ENCODE assay signal across 18 mouse cellular contexts in the genomic region with DNA sequence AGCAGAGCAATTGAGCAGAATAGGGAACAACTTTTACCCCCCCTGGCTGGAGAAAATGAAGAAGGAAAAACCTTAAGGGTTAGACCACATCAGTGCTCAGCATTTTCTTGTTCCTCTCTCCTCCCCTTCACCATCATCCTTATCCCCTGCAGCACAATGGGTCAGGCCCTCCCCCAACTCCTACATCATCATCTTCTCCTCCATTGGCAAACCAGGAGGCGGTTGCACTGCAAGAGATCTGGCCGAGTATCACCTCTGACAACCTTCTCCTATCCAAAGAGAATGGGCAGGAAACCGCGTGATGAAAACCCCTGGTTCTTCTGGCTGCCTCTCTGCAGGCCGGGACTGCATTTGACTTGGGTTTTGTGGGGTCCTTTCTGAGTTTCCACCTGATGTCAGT. TPM values are rescaled to one million over a fixed set of nuclear protein-coding genes. Genes with fewer than 3 reads are reported as not detected.
DNase-seq lines count a peak whose midpoint lies in the region; ATAC-seq and TF ChIP-seq lines count a peak whose summit lies in the region.
"Had no signal": no experiment of that assay in that cellular context is flagged by ENCODE, and none has a peak within 500 bp of the region (broad histone marks: within the 10 kb centered on the region; RNA-seq: fewer than 3 reads in every experiment).

No protein-coding gene starts in this region.

- WGBS in heart, adult 2 months, result 84% methylated on average over 5 of the region's 5 CpGs
- 94% methylated on average over 5 of the region's 5 CpGs for WGBS in neural tube, embryonic 15.5 days

- no peak overlapping the region for H3K4me2 ChIP-seq in neural tube, embryonic 15.5 days
- H3K4me2 ChIP-seq: embryonic facial prominence, embryonic 12.5 days; embryonic facial prominence, embryonic 15.5 days; heart, embryonic 11.5 days; hindbrain, embryonic 13.5 days had no signal

- H3K4me1 ChIP-seq in heart, adult 2 months (ENCODE audit: control insufficient read depth, insufficient read depth, low read length), result no peaks in the 10 kb centered on the region
- no peaks in the 10 kb centered on the region for H3K4me1 ChIP-seq in neural tube, embryonic 15.5 days
- peaks cover 31% of the 10 kb centered on the region for H3K4me1 ChIP-seq in bone marrow macrophage, adult 2 months (ENCODE audit: control insufficient read depth, insufficient read depth, low read length)

- H3K9ac ChIP-seq in heart, adult 2 months (ENCODE audit: low read depth, low read length), result no peak overlapping the region
- H3K9ac ChIP-seq in neural tube, embryonic 15.5 days (replicated peaks), result no peak overlapping the region
- H3K9ac ChIP-seq: embryonic facial prominence, embryonic 12.5 days; embryonic facial prominence, embryonic 15.5 days; forebrain, postnatal 0 days; hindbrain, embryonic 13.5 days had no signal

- H3K27me3 ChIP-seq in heart, adult 2 months (ENCODE audit: control insufficient read depth, insufficient read depth, low read length), result no peaks in the 10 kb centered on the region
- no peaks in the 10 kb centered on the region for H3K27me3 ChIP-seq in neural tube, embryonic 15.5 days (replicated peaks)
- H3K27me3 ChIP-seq: embryonic facial prominence, embryonic 12.5 days; embryonic facial prominence, embryonic 15.5 days; hindbrain, embryonic 13.5 days had no signal

- no peak for TF ChIP-seq CTCF in heart, adult 2 months (IDR thresholded peaks at IDR 0.05)
- no peak for TF ChIP-seq CTCF in left cerebral cortex, adult 2 months (IDR thresholded peaks at IDR 0.05)
- TF ChIP-seq CTCF in bone marrow macrophage, adult 2 months (IDR thresholded peaks at IDR 0.05; ENCODE audit: low read depth, low read length), result 0 out of 2 replicates have a peak, but pooled peaks have one; percentile 9

- no peaks in the 10 kb centered on the region for H3K36me3 ChIP-seq in heart, adult 2 months (ENCODE audit: control insufficient read depth, insufficient read depth, low read length)
- H3K36me3 ChIP-seq in neural tube, embryonic 15.5 days, result peaks cover 40% of the 10 kb centered on the region

- H3K79me2 ChIP-seq in heart, adult 2 months (replicated peaks; ENCODE audit: control insufficient read depth, insufficient read depth, low read length), result no peaks in the 10 kb centered on the region

- H3K27ac ChIP-seq in heart, adult 2 months, result no peak overlapping the region
- peak overlapping the region; percentile 63; the same call in 1 of the 2 replicates for H3K27ac ChIP-seq in left cerebral cortex, adult 2 months
- 0 out of 2 replicates have a peak overlapping the region, but pooled peaks have one; percentile 9 for H3K27ac ChIP-seq in neural tube, embryonic 15.5 days (replicated peaks)
- no peak overlapping the region for H3K27ac ChIP-seq in bone marrow macrophage, adult 2 months (ENCODE audit: insufficient read depth, low read depth, low read length)
- H3K27ac ChIP-seq: embryonic facial prominence, embryonic 12.5 days; embryonic facial prominence, embryonic 15.5 days; gastrocnemius, adult 2 months; hindbrain, embryonic 13.5 days had no signal

- H3K9me3 ChIP-seq in neural tube, embryonic 15.5 days (replicated peaks), result no peaks in the 10 kb centered on the region
- H3K9me3 ChIP-seq: embryonic facial prominence, embryonic 12.5 days; embryonic facial prominence, embryonic 15.5 days; hindbrain, embryonic 13.5 days had no signal

- no peak for TF ChIP-seq POLR2A in heart, adult 2 months (IDR thresholded peaks at IDR 0.05; ENCODE audit: insufficient read depth, low read depth, low read length)
- TF ChIP-seq POLR2A in bone marrow macrophage, adult 2 months (IDR thresholded peaks at IDR 0.05; ENCODE audit: borderline replicate concordance, low read depth, low read length), result no peak

- no peak for TF ChIP-seq EP300 in heart, adult 2 months (IDR thresholded peaks at IDR 0.05; ENCODE audit: insufficient read depth, low read depth, low read length)

- intact Hi-C loops in heart, adult 2 months (cut with DNase I), result no loop called here
- intact Hi-C loops in left cerebral cortex, adult 2 months (cut with DNase I), result no loop called here
- intact Hi-C loops in gastrocnemius, postnatal 14 days (cut with DNase I; ENCODE audit: low total_unique reads), result no loop called here

- peak; percentile 92 for DNase-seq in heart, adult 11 months
- no peak for DNase-seq in heart, adult 2 months
- DNase-seq in left cerebral cortex, adult 2 months (ENCODE audit: extremely low spot score in 1 of 2, low spot score in 2 of 2), result no peak
- no peak for DNase-seq in left cerebral cortex, adult 11 months (ENCODE audit: low spot score)
- no peak for DNase-seq in neural tube, embryonic 10.5 days (ENCODE audit: extremely low spot score, low spot score)
- DNase-seq in gastrocnemius, postnatal 14 days, result no peak
- DNase-seq: cerebellum, adult 9-10 months; gastrocnemius, postnatal 25 days had no signal

- no peak overlapping the region for H3K4me3 ChIP-seq in heart, adult 2 months
- H3K4me3 ChIP-seq in left cerebral cortex, adult 2 months, result no peak overlapping the region
- no peak overlapping the region for H3K4me3 ChIP-seq in neural tube, embryonic 15.5 days (replicated peaks)
- no peak overlapping the region for H3K4me3 ChIP-seq in bone marrow macrophage, adult 2 months (ENCODE audit: insufficient read depth, low read length)
- H3K4me3 ChIP-seq: embryonic facial prominence, embryonic 12.5 days; embryonic facial prominence, embryonic 15.5 days; gastrocnemius, adult 2 months; hindbrain, embryonic 13.5 days had no signal

- no peak for ATAC-seq in neural tube, embryonic 15.5 days (ENCODE audit: low FRiP score)
- ATAC-seq: activated CD4-positive, CD25-positive, alpha-beta regulatory T cell, adult 4 months; forebrain, embryonic 14.5 days had no signal

RNA-seq across cellular contexts. Expression of a gene that starts 17.2 kb away (rescaled TPM):
- total RNA-seq in heart, adult 2 months (2021), result 1 to 10 TPM; 8.2 to 9.6 TPM
- 2.1 and 4.3 TPM in 2 replicates for polyA plus RNA-seq in heart, adult 2 months (2012; rRNA removed)
- 10 to 100 TPM; 10.7 to 10.9 TPM for total RNA-seq in left cerebral cortex, adult 2 months (2021)
- 5.3 and 6.3 TPM in 2 replicates for polyA plus RNA-seq in neural tube, embryonic 15.5 days (2015; fragmentation: Nextera tagmentation; extraction: Ambion mirVana)
- 2.3 and 3.7 TPM in 2 replicates for polyA plus RNA-seq in bone marrow macrophage, adult 2 months (2012; ENCODE audit: insufficient read depth, insufficient read length, missing spikeins)
- 1 to 10 TPM; 6.0 to 6.1 TPM for total RNA-seq in gastrocnemius, postnatal 14 days (2021)

RNA-seq across cellular contexts. Expression of a gene that starts 35.4 kb away (rescaled TPM):
- total RNA-seq in heart, adult 2 months (2021), result 10 to 100 TPM; 10.8 to 15.3 TPM
- polyA plus RNA-seq in heart, adult 2 months (2012; rRNA removed), result 0.66 and 2.0 TPM in 2 replicates
- 10 to 100 TPM; 20.4 to 20.7 TPM for total RNA-seq in left cerebral cortex, adult 2 months (2021)
- 25.2 and 29.6 TPM in 2 replicates for polyA plus RNA-seq in neural tube, embryonic 15.5 days (2015; fragmentation: Nextera tagmentation; extraction: Ambion mirVana)
- 20.0 and 21.4 TPM in 2 replicates for polyA plus RNA-seq in bone marrow macrophage, adult 2 months (2012; ENCODE audit: insufficient read depth, insufficient read length, missing spikeins)
- 10 to 100 TPM; 12.4 to 16.6 TPM for total RNA-seq in gastrocnemius, postnatal 14 days (2021)

RNA-seq across cellular contexts. Expression of a gene that starts 35.7 kb away (rescaled TPM):
- total RNA-seq in heart, adult 2 months (2021), result 100 to 1,000 TPM; 169 to 198 TPM
- 92.4 and 134 TPM in 2 replicates for polyA plus RNA-seq in heart, adult 2 months (2012; rRNA removed)
- 10 to 100 TPM; 45.8 to 49.5 TPM for total RNA-seq in left cerebral cortex, adult 2 months (2021)
- 50.8 and 55.9 TPM in 2 replicates for polyA plus RNA-seq in neural tube, embryonic 15.5 days (2015; fragmentation: Nextera tagmentation; extraction: Ambion mirVana)
- 69.6 and 95.3 TPM in 2 replicates for polyA plus RNA-seq in bone marrow macrophage, adult 2 months (2012; ENCODE audit: insufficient read depth, insufficient read length, missing spikeins)
- total RNA-seq in gastrocnemius, postnatal 14 days (2021), result 10 to 100 TPM; 61.5 to 73.1 TPM

Comparison
In these comparisons a context has a peak if more than half of its experiments do, and no peak if none do; other contexts are left out.
1. H3K27ac ChIP-seq: peak in left cerebral cortex, adult 2 months (single experiment) and neural tube, embryonic 15.5 days (single experiment); none in heart, adult 2 months (single experiment) and bone marrow macrophage, adult 2 months (single experiment).